Mouse (Mus musculus) MEL (cell line): ENCODE data around the gene Baiap2l1. TPM values are rescaled to one million over a fixed set of nuclear protein-coding genes. Genes with fewer than 3 reads are reported as not detected.
"Not testable (repeated sequence)": the region's sequence is repeated elsewhere in the genome, so short reads cannot be mapped to it uniquely, and the experiment has no call there.

Source experiments
- DNase-seq: peaks from one replicate; pipeline ENCODE4 v3.0.0; 2011; ENCODE audit warnings: low read depth, low spot score
- H3K27ac ChIP-seq: 2 replicates; pipeline ENCODE4 v1.5.1; 2012; ENCODE audit warnings: low read depth, mild to moderate bottlenecking, control low read depth, low read length, moderate library complexity; ENCODE audit not compliant: control insufficient read depth
- H3K27me3 ChIP-seq, 2 experiments: fragments of 150-350 bp in 1 of 2; sonication (generic) in 1 of 2; 2 replicates each; pipeline ENCODE4 v1.6.1; 2012; ENCODE audit warnings: low read length in 2 of 2, mild to moderate bottlenecking in 2 of 2, improper control_type of control experiment in 1 of 2, moderate library complexity in 1 of 2; ENCODE audit not compliant: insufficient read depth in 2 of 2, control insufficient read depth in 1 of 2
- H3K36me3 ChIP-seq, 2 experiments: 2 replicates each; pipeline ENCODE4 v1.6.1; 2012 to 2014; ENCODE audit warnings: low read length in 2 of 2, improper control_type of control experiment in 1 of 2, inconsistent platforms in 1 of 2, mild to moderate bottlenecking in 1 of 2; ENCODE audit not compliant: insufficient read depth in 2 of 2, control insufficient read depth in 1 of 2
- H3K4me1 ChIP-seq, 2 experiments: fragments of 150-350 bp in 1 of 2; sonication (generic) in 1 of 2; 2 replicates each; pipeline ENCODE4 v1.6.1; 2012; ENCODE audit warnings: low read length in 2 of 2, improper control_type of control experiment in 1 of 2, mild to moderate bottlenecking in 1 of 2; ENCODE audit not compliant: insufficient read depth in 2 of 2, control insufficient read depth in 1 of 2
- H3K4me3 ChIP-seq, 2 experiments: fragments of 150-350 bp in 1 of 2; sonication (generic) in 1 of 2; 2 replicates each; pipeline ENCODE4 v1.5.1; 2012; ENCODE audit warnings: low read depth in 2 of 2, low read length in 2 of 2, mild to moderate bottlenecking in 2 of 2, moderate library complexity in 2 of 2, control low read depth in 1 of 2, improper control_type of control experiment in 1 of 2; ENCODE audit not compliant: control insufficient read depth in 1 of 2, insufficient read depth in 1 of 2
- H3K79me2 ChIP-seq: 2 replicates; pipeline ENCODE4 v1.6.1; 2012; ENCODE audit warnings: mild to moderate bottlenecking, low read length, moderate library complexity; ENCODE audit not compliant: control insufficient read depth, poor library complexity, insufficient read depth
- H3K9ac ChIP-seq: 2 replicates; pipeline ENCODE4 v1.6.1; 2012; ENCODE audit warnings: low read depth, mild to moderate bottlenecking, control low read depth, low read length, moderate library complexity; ENCODE audit not compliant: control insufficient read depth, poor library complexity, severe bottlenecking
- H3K9me3 ChIP-seq: fragments of 150-350 bp; sonication (generic); replicated peaks from 2 replicates; pipeline ENCODE4 v1.6.1; 2012; ENCODE audit warnings: mild to moderate bottlenecking, low read length, improper control_type of control experiment, moderate library complexity; ENCODE audit not compliant: insufficient read depth
- BHLHE40 ChIP-seq: IDR thresholded peaks from 2 replicates; pipeline ENCODE4 v1.6.1; 2012; ENCODE audit warnings: low read depth, mild to moderate bottlenecking, inconsistent platforms, low read length, improper control_type of control experiment, borderline replicate concordance
- CHD1 ChIP-seq: IDR thresholded peaks from 2 replicates; pipeline ENCODE4 v1.6.1; 2012; ENCODE audit warnings: low read depth, mild to moderate bottlenecking, inconsistent platforms, low read length, improper control_type of control experiment
- CHD2 ChIP-seq: IDR thresholded peaks from 2 replicates; pipeline ENCODE4 v1.6.1; 2011; ENCODE audit warnings: low read length, improper control_type of control experiment
- E2F4 ChIP-seq: IDR thresholded peaks from 2 replicates; pipeline ENCODE4 v1.6.1; 2011; ENCODE audit warnings: low read depth, low read length, improper control_type of control experiment, borderline replicate concordance
- EP300 ChIP-seq, 2 experiments: IDR thresholded peaks; 2 replicates each; pipeline ENCODE4 v1.6.1; 2011; ENCODE audit warnings: improper control_type of control experiment in 2 of 2, low read length in 2 of 2, low read depth in 1 of 2, mild to moderate bottlenecking in 1 of 2
- GABPA ChIP-seq: IDR thresholded peaks from 2 replicates; pipeline ENCODE4 v1.6.1; 2012; ENCODE audit warnings: low read depth, mild to moderate bottlenecking, inconsistent platforms, low read length, improper control_type of control experiment, moderate library complexity
- JUND ChIP-seq: IDR thresholded peaks from 2 replicates; pipeline ENCODE4 v1.6.1; 2011; ENCODE audit warnings: low read depth, mild to moderate bottlenecking, improper control_type of control experiment, low read length
- KAT2A ChIP-seq: conservative IDR thresholded peaks from 2 replicates; pipeline ENCODE4 v1.6.1; 2012; ENCODE audit warnings: low read depth, low read length, improper control_type of control experiment, inconsistent platforms
- MYB ChIP-seq: IDR thresholded peaks from 2 replicates; pipeline ENCODE4 v1.6.1; 2011; ENCODE audit warnings: mild to moderate bottlenecking, low read depth, low read length, improper control_type of control experiment
- NELFE ChIP-seq: IDR thresholded peaks from 2 replicates; pipeline ENCODE4 v1.6.1; 2011; ENCODE audit warnings: low read depth, low read length, improper control_type of control experiment
- NRF1 ChIP-seq: IDR thresholded peaks from 2 replicates; pipeline ENCODE4 v1.6.1; 2014; ENCODE audit warnings: low read depth, mild to moderate bottlenecking, inconsistent platforms, low read length, improper control_type of control experiment, moderate library complexity; ENCODE audit not compliant: poor library complexity, insufficient read depth, severe bottlenecking
- POLR2AphosphoS2 ChIP-seq: IDR thresholded peaks from 2 replicates; pipeline ENCODE4 v1.6.1; 2011; ENCODE audit warnings: low read length, improper control_type of control experiment
- RCOR1 ChIP-seq: IDR thresholded peaks from 2 replicates; pipeline ENCODE4 v1.6.1; 2012; ENCODE audit warnings: low read depth, mild to moderate bottlenecking, inconsistent platforms, low read length, improper control_type of control experiment
- SMC3 ChIP-seq: IDR thresholded peaks from 2 replicates; pipeline ENCODE4 v1.6.1; 2011; ENCODE audit warnings: low read depth, low read length, improper control_type of control experiment
- TBP ChIP-seq: IDR thresholded peaks from 2 replicates; pipeline ENCODE4 v1.8.0; 2011; ENCODE audit warnings: low read depth, low read length, improper control_type of control experiment
- UBTF ChIP-seq: IDR thresholded peaks from 2 replicates; pipeline ENCODE4 v1.6.1; 2012; ENCODE audit warnings: low read depth, mild to moderate bottlenecking, inconsistent platforms, low read length, improper control_type of control experiment, moderate library complexity, borderline replicate concordance; ENCODE audit not compliant: insufficient read depth
- USF2 ChIP-seq, 2 experiments: IDR thresholded peaks; 2 replicates each; pipeline ENCODE4 v1.6.1; 2011 to 2012; ENCODE audit warnings: improper control_type of control experiment in 2 of 2, low read length in 2 of 2, borderline replicate concordance in 1 of 2, inconsistent platforms in 1 of 2, low read depth in 1 of 2, mild to moderate bottlenecking in 1 of 2; ENCODE audit not compliant: insufficient read depth in 1 of 2
- ZKSCAN1 ChIP-seq: IDR thresholded peaks from 2 replicates; pipeline ENCODE4 v1.6.1; 2012; ENCODE audit warnings: low read depth, mild to moderate bottlenecking, inconsistent platforms, low read length, improper control_type of control experiment, moderate library complexity
- ZMIZ1 ChIP-seq: IDR thresholded peaks from 2 replicates; pipeline ENCODE4 v1.6.1; 2012; ENCODE audit warnings: low read depth, mild to moderate bottlenecking, inconsistent platforms, low read length, improper control_type of control experiment, moderate library complexity
- ZNF384 ChIP-seq: IDR thresholded peaks from 2 replicates; pipeline ENCODE4 v1.6.1; 2012; ENCODE audit warnings: low read depth, mild to moderate bottlenecking, inconsistent platforms, low read length, improper control_type of control experiment
- polyA plus RNA-seq, 2 experiments: library from polyadenylated mRNA; stranded (reverse) in 1 of 2; unstranded in 1 of 2; fragments of >175 nt in 1 of 2; fragments of >200 nt in 1 of 2; gene quantifications; 2 replicates each; pipeline versions ENCODE4 v1.2.1 to v1.2.4; 2012; ENCODE audit warnings: low replicate concordance in 2 of 2, low read depth in 1 of 2; ENCODE audit not compliant: insufficient read length in 2 of 2, insufficient read depth in 1 of 2, missing spikeins in 1 of 2
- total RNA-seq: library from RNA; depleted of rRNA; stranded (reverse); fragments of 300-350 nt; gene quantifications from 2 replicates; pipeline ENCODE4 v1.2.3, GENCODE M21; 2012

Gene Baiap2l1
- total and polyA plus RNA-seq, 3 experiments, result 0.06 TPM; not detected in 2

GRCm38 (mm10) chr5:144341085-144341484 is 16.8 kb downstream of the Baiap2l1 start:
- DNase-seq, result no peak
- H3K4me3 ChIP-seq, result no peak overlapping the region
- H3K27me3 ChIP-seq, result peaks cover 0 to 2% of the 10 kb centered on the region in 2 experiments; a peak in 1 of 4 replicates
- no peaks in the 10 kb centered on the region for H3K36me3 ChIP-seq
- H3K4me1 ChIP-seq, result no peaks in the 10 kb centered on the region
- no peak overlapping the region for H3K27ac ChIP-seq
- no peak overlapping the region for H3K9ac ChIP-seq
- H3K79me2 ChIP-seq, result no peaks in the 10 kb centered on the region
- no peak for TF ChIP-seq RCOR1
- TF ChIP-seq ZMIZ1, result no peak
- no peak for TF ChIP-seq MYB
- no peak for TF ChIP-seq NRF1
- no peak for TF ChIP-seq NELFE
- no peak for TF ChIP-seq UBTF
- no peak for TF ChIP-seq CHD1
- TF ChIP-seq KAT2A, result no peak
- no peak for TF ChIP-seq GABPA
- TF ChIP-seq E2F4, result no peak
- H3K9me3 ChIP-seq, result no peaks in the 10 kb centered on the region

DNA sequence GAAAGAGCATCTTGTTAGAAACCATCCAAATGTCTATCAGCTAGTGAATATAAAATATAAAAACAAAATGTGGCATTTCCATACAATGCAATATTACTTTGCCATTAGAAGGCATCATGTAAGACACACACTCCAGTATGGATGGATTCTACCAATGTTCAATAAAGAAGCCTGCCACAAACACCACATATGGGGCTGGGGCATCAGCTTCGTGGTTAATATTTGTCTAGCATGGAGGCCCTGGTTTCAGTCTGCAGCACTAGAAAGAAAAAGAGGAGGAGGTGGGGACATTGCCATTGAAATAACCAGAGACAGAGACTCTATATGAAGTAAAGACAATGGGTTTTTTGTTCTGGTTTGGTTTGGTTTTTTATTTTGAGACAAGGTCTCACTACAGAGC is 19.1 kb downstream of the Baiap2l1 start:
- H3K27me3 ChIP-seq, result peaks cover 0 to 2% of the 10 kb centered on the region in 2 experiments; a peak in 1 of 4 replicates
- no peaks in the 10 kb centered on the region for H3K4me1 ChIP-seq
- TF ChIP-seq ZMIZ1 (no peak), CHD1 (no peak), JUND (no peak), CHD2 (no peak), ZKSCAN1 (no peak), SMC3 (no peak), TBP (no peak), ZNF384 (no peak), E2F4 (no peak), EP300 (IDR thresholded peaks at IDR 0.05; ENCODE audit: low read depth in 1 of 2, low read length in 2 of 2) (no peak), BHLHE40 (no peak), POLR2AphosphoS2 (no peak), USF2 (IDR thresholded peaks at IDR 0.05; ENCODE audit: borderline replicate concordance in 1 of 2, insufficient read depth in 1 of 2, low read depth in 1 of 2, low read length in 2 of 2) (no peak)
- no peak overlapping the region for H3K9ac ChIP-seq
- H3K9me3 ChIP-seq, result no peaks in the 10 kb centered on the region
- DNase-seq, result no peak
- H3K79me2 ChIP-seq, result no peaks in the 10 kb centered on the region
- H3K36me3 ChIP-seq, result no peaks in the 10 kb centered on the region
- no peak overlapping the region for H3K4me3 ChIP-seq
- H3K27ac ChIP-seq, result no peak overlapping the region

- not testable (repeated sequence) for H3K9me3 ChIP-seq, H3K36me3 ChIP-seq, H3K4me3 ChIP-seq, DNase-seq, H3K4me1 ChIP-seq, H3K27ac ChIP-seq, H3K9ac ChIP-seq, H3K79me2 ChIP-seq, H3K27me3 ChIP-seq
Measured at GRCm38 (mm10) chr5:144335357-144335756, 22.6 kb downstream of the Baiap2l1 start.
